Mouse (Mus musculus) CH12.LX (cell line): ENCODE data around the gene Pdzd2. TPM values are rescaled to one million over a fixed set of nuclear protein-coding genes. Genes with fewer than 3 reads are reported as not detected.

Source experiments
- DNase-seq: peaks from one replicate; pipeline ENCODE4 v3.0.0-alpha.2; 2013; ENCODE audit errors: extremely low read depth
- H3K27ac ChIP-seq: 2 replicates; pipeline ENCODE4 v1.5.1; 2012; ENCODE audit warnings: low read depth, mild to moderate bottlenecking, control low read depth, moderate library complexity; ENCODE audit not compliant: insufficient read depth
- H3K27me3 ChIP-seq: replicated peaks from 2 replicates; pipeline ENCODE3; 2012; ENCODE audit warnings: inconsistent platforms
- H3K36me3 ChIP-seq, 2 experiments: replicated peaks in 1 of 2; 2 replicates each; pipeline versions ENCODE3 to v1.6.1; 2012; ENCODE audit warnings: inconsistent platforms in 1 of 2, low read length in 1 of 2, mild to moderate bottlenecking in 1 of 2, mixed read lengths in 1 of 2, moderate library complexity in 1 of 2; ENCODE audit not compliant: control insufficient read depth in 1 of 2, insufficient read depth in 1 of 2
- H3K4me1 ChIP-seq, 2 experiments: 2 replicates each; pipeline ENCODE4 v1.6.1; 2012; ENCODE audit warnings: inconsistent platforms in 1 of 2, moderate library complexity in 1 of 2; ENCODE audit not compliant: insufficient read depth in 2 of 2, control insufficient read depth in 1 of 2
- H3K4me2 ChIP-seq: 2 replicates; pipeline ENCODE4 v1.6.1; 2012; ENCODE audit warnings: low read depth, mild to moderate bottlenecking, control low read depth; ENCODE audit not compliant: poor library complexity, insufficient read depth, severe bottlenecking
- H3K4me3 ChIP-seq, 3 experiments: fragments of 150-350 bp in 1 of 3; sonication (generic) in 1 of 3; replicated peaks in 1 of 3; 2 replicates each; pipeline versions ENCODE3 to v1.5.1; 2011 to 2012; ENCODE audit warnings: low read depth in 2 of 3, low read length in 2 of 3, mild to moderate bottlenecking in 2 of 3, moderate library complexity in 2 of 3, control low read depth in 1 of 3, improper control_type of control experiment in 1 of 3, inconsistent platforms in 1 of 3, mixed read lengths in 1 of 3; ENCODE audit not compliant: poor library complexity in 1 of 3
- H3K79me2 ChIP-seq: replicated peaks from 2 replicates; pipeline ENCODE4 v1.6.1; 2012; ENCODE audit warnings: mild to moderate bottlenecking, moderate library complexity; ENCODE audit not compliant: control insufficient read depth, poor library complexity, insufficient read depth, severe bottlenecking; ENCODE audit errors: extremely low read depth
- H3K9ac ChIP-seq: 2 replicates; pipeline ENCODE4 v1.6.1; 2012; ENCODE audit warnings: low read depth, mild to moderate bottlenecking, control low read depth, moderate library complexity; ENCODE audit not compliant: insufficient read depth
- H3K9me3 ChIP-seq: replicated peaks from 2 replicates; pipeline ENCODE3; 2012; ENCODE audit warnings: low read length, inconsistent platforms, mixed read lengths
- BHLHE40 ChIP-seq: IDR thresholded peaks from 2 replicates; pipeline ENCODE4 v1.6.1; 2011; ENCODE audit warnings: mild to moderate bottlenecking, low read depth, low read length, improper control_type of control experiment
- CHD1 ChIP-seq: IDR thresholded peaks from 2 replicates; pipeline ENCODE4 v1.6.1; 2012; ENCODE audit warnings: low read depth, low read length, improper control_type of control experiment, inconsistent platforms
- CHD2 ChIP-seq: IDR thresholded peaks from 2 replicates; pipeline ENCODE4 v1.6.1; 2011; ENCODE audit warnings: low read length, improper control_type of control experiment
- CTCF ChIP-seq, 2 experiments: IDR thresholded peaks in 1 of 2; conservative IDR thresholded peaks in 1 of 2; 2 replicates each; pipeline ENCODE4 v1.5.1; 2011 to 2012; ENCODE audit warnings: low read depth in 2 of 2, low read length in 2 of 2, improper control_type of control experiment in 1 of 2, inconsistent platforms in 1 of 2, mild to moderate bottlenecking in 1 of 2, moderate library complexity in 1 of 2
- E2F4 ChIP-seq: IDR thresholded peaks from 2 replicates; pipeline ENCODE4 v1.6.1; 2011; ENCODE audit warnings: low read depth, low read length, improper control_type of control experiment; ENCODE audit not compliant: insufficient replicate concordance
- ELF1 ChIP-seq: IDR thresholded peaks from 2 replicates; pipeline ENCODE4 v1.6.1; 2014; ENCODE audit warnings: low read depth, mild to moderate bottlenecking, inconsistent platforms, low read length, improper control_type of control experiment
- EP300 ChIP-seq: IDR thresholded peaks from 2 replicates; pipeline ENCODE4 v1.6.1; 2011; ENCODE audit warnings: low read length, improper control_type of control experiment
- ETS1 ChIP-seq: conservative IDR thresholded peaks from 2 replicates; pipeline ENCODE4 v1.6.1; 2012; ENCODE audit warnings: low read depth, mild to moderate bottlenecking, inconsistent platforms, low read length, improper control_type of control experiment, moderate library complexity
- GABPA ChIP-seq: IDR thresholded peaks from 2 replicates; pipeline ENCODE4 v1.6.1; 2012; ENCODE audit warnings: low read depth, low read length, improper control_type of control experiment, inconsistent platforms; ENCODE audit not compliant: insufficient replicate concordance
- IRF4 ChIP-seq: IDR thresholded peaks from 2 replicates; pipeline ENCODE4 v1.6.1; 2014; ENCODE audit warnings: low read depth, mild to moderate bottlenecking, inconsistent platforms, low read length, improper control_type of control experiment
- JUN ChIP-seq: IDR thresholded peaks from 2 replicates; pipeline ENCODE4 v1.6.1; 2011; ENCODE audit warnings: low read depth, mild to moderate bottlenecking, low read length, improper control_type of control experiment, moderate library complexity; ENCODE audit not compliant: insufficient read depth
- MAX ChIP-seq: IDR thresholded peaks from 2 replicates; pipeline ENCODE4 v1.6.1; 2011; ENCODE audit warnings: low read length, improper control_type of control experiment
- MAZ ChIP-seq: IDR thresholded peaks from 2 replicates; pipeline ENCODE4 v1.6.1; 2012; ENCODE audit warnings: low read depth, mild to moderate bottlenecking, inconsistent platforms, low read length, improper control_type of control experiment, moderate library complexity
- MYC ChIP-seq: IDR thresholded peaks from 2 replicates; pipeline ENCODE4 v1.6.1; 2011; ENCODE audit warnings: low read depth, mild to moderate bottlenecking, improper control_type of control experiment, low read length
- NELFE ChIP-seq: IDR thresholded peaks from 2 replicates; pipeline ENCODE4 v1.6.1; 2011; ENCODE audit warnings: low read depth, low read length, improper control_type of control experiment
- NRF1 ChIP-seq: IDR thresholded peaks from 2 replicates; pipeline ENCODE4 v1.6.1; 2014; ENCODE audit warnings: low read depth, mild to moderate bottlenecking, inconsistent platforms, low read length, improper control_type of control experiment, moderate library complexity
- PAX5 ChIP-seq: IDR thresholded peaks from 2 replicates; pipeline ENCODE4 v1.6.1; 2012; ENCODE audit warnings: low read length, inconsistent platforms, mixed read lengths
- POLR2A ChIP-seq: IDR thresholded peaks from 2 replicates; pipeline ENCODE4 v1.6.1; 2011; ENCODE audit warnings: low read depth, mild to moderate bottlenecking, improper control_type of control experiment, low read length
- RCOR1 ChIP-seq: conservative IDR thresholded peaks from 2 replicates; pipeline ENCODE4 v1.6.1; 2012; ENCODE audit warnings: low read depth, mild to moderate bottlenecking, inconsistent platforms, low read length, improper control_type of control experiment
- SIN3A ChIP-seq: IDR thresholded peaks from 2 replicates; pipeline ENCODE4 v1.6.1; 2012; ENCODE audit warnings: low read length, improper control_type of control experiment, inconsistent platforms
- SMC3 ChIP-seq: IDR thresholded peaks from 2 replicates; pipeline ENCODE4 v1.6.1; 2011; ENCODE audit warnings: low read depth, low read length, improper control_type of control experiment
- TBP ChIP-seq: conservative IDR thresholded peaks from 2 replicates; pipeline ENCODE4 v1.6.1; 2011; ENCODE audit warnings: low read depth, low read length, improper control_type of control experiment
- UBTF ChIP-seq: IDR thresholded peaks from 2 replicates; pipeline ENCODE4 v1.6.1; 2012; ENCODE audit warnings: low read depth, mild to moderate bottlenecking, inconsistent platforms, low read length, improper control_type of control experiment, moderate library complexity
- USF1 ChIP-seq: IDR thresholded peaks from 2 replicates; pipeline ENCODE4 v1.6.1; 2014; ENCODE audit warnings: low read depth, mild to moderate bottlenecking, inconsistent platforms, low read length, improper control_type of control experiment
- ZC3H11A ChIP-seq: IDR thresholded peaks from 2 replicates; pipeline ENCODE4 v1.6.1; 2012; ENCODE audit warnings: low read depth, mild to moderate bottlenecking, inconsistent platforms, low read length, improper control_type of control experiment
- ZKSCAN1 ChIP-seq: IDR thresholded peaks from 2 replicates; pipeline ENCODE4 v1.6.1; 2012; ENCODE audit warnings: low read depth, inconsistent platforms, low read length, improper control_type of control experiment, borderline replicate concordance
- dilution Hi-C: fragments of 300-500 bp; cut with MboI; formaldehyde crosslinking; loops from 2 replicates; pipeline ENCODE4 v1.14.3; 2020; ENCODE audit warnings: low sequenced_read_pairs; ENCODE audit not compliant: extremely low pct_unique_long_range_greater_than_20kb, extremely low pct_ligation_motif_present
- in situ Hi-C: fragments of 300-500 bp; cut with MboI; formaldehyde crosslinking; loops from 3 replicates; pipeline ENCODE4 v1.14.3; 2019; ENCODE audit warnings: low sequenced_read_pairs, low pct_ligation_motif_present, low pct_unique_long_range_greater_than_20kb, mixed read lengths
- polyA plus RNA-seq: library from polyadenylated mRNA; unstranded; fragments of >175 nt; gene quantifications from 2 replicates; pipeline ENCODE4 v1.2.1, GENCODE M21; 2012; ENCODE audit warnings: low read depth; ENCODE audit not compliant: insufficient read length
- total RNA-seq, 2 experiments: library from RNA; depleted of rRNA; stranded (reverse); fragments of 300-350 nt in 1 of 2; fragments of >200 nt in 1 of 2; gene quantifications; 2 replicates each; pipeline ENCODE4 v1.2.3; 2012 to 2014

Pdzd2 gene
- total and polyA plus RNA-seq, 3 experiments: 0.04 to 0.24 (median 0.17) TPM

- DNase-seq: no peak
- Histone ChIP-seq H3K36me3 (no peaks in the 10 kb centered on the region), H3K4me3 (no peak overlapping the region), H3K9me3 (no peaks in the 10 kb centered on the region), H3K79me2 (no peaks in the 10 kb centered on the region), H3K9ac (no peak overlapping the region), H3K4me2 (no peak overlapping the region), H3K4me1 (peaks cover 0 to 5% of the 10 kb centered on the region in 2 experiments; a peak in 2 of 4 replicates), H3K27me3 (no peaks in the 10 kb centered on the region), H3K27ac (no peak overlapping the region)
- dilution Hi-C loops (no loop called here), in situ Hi-C loops (no loop called here)
- TF ChIP-seq ETS1 (no peak), ZC3H11A (no peak), NRF1 (no peak), CHD1 (no peak), MAX (no peak), USF1 (no peak), EP300 (no peak), CTCF (conservative IDR thresholded peaks at IDR 0.05 in 1 of 2, IDR thresholded peaks at IDR 0.05 in 1 of 2; ENCODE audit: low read depth in 2 of 2, low read length in 2 of 2) (no peak), ELF1 (no peak), PAX5 (no peak), SMC3 (no peak), CHD2 (no peak), JUN (no peak), RCOR1 (no peak), MYC (no peak), MAZ (no peak), NELFE (no peak)
Observed at GRCm38 (mm10) chr15:12513526-12513925, 226.2 kb downstream of the Pdzd2 start.

- dilution Hi-C loops (no loop called here), in situ Hi-C loops (no loop called here)
- TF ChIP-seq POLR2A: no peak
- TF ChIP-seq ZKSCAN1: no peak
- no peak for TF ChIP-seq BHLHE40
- no peak for TF ChIP-seq TBP
- TF ChIP-seq IRF4: no peak
- no peak for TF ChIP-seq NELFE
- TF ChIP-seq RCOR1: no peak
- no peak for TF ChIP-seq ELF1
- TF ChIP-seq MYC: no peak
- no peak for TF ChIP-seq UBTF
- TF ChIP-seq E2F4: no peak
- TF ChIP-seq SIN3A: no peak
- no peak for TF ChIP-seq MAX
- no peak for TF ChIP-seq USF1
- TF ChIP-seq GABPA: no peak
- H3K36me3 ChIP-seq: no peaks in the 10 kb centered on the region
- peaks cover 0 to 3% of the 10 kb centered on the region in 2 experiments; a peak in 3 of 4 replicates for H3K4me1 ChIP-seq
- H3K9me3 ChIP-seq: no peaks in the 10 kb centered on the region
- DNase-seq: no peak
- no peak overlapping the region for H3K4me3 ChIP-seq
- no peaks in the 10 kb centered on the region for H3K79me2 ChIP-seq
- no peak overlapping the region for H3K9ac ChIP-seq
- H3K27me3 ChIP-seq: no peaks in the 10 kb centered on the region
- H3K27ac ChIP-seq: no peak overlapping the region
- no peak overlapping the region for H3K4me2 ChIP-seq
Observed at GRCm38 (mm10) chr15:12508765-12509377, 230.9 kb downstream of the Pdzd2 start.
